ENCODE assay signal across 29 mouse cellular contexts in the genomic region with DNA sequence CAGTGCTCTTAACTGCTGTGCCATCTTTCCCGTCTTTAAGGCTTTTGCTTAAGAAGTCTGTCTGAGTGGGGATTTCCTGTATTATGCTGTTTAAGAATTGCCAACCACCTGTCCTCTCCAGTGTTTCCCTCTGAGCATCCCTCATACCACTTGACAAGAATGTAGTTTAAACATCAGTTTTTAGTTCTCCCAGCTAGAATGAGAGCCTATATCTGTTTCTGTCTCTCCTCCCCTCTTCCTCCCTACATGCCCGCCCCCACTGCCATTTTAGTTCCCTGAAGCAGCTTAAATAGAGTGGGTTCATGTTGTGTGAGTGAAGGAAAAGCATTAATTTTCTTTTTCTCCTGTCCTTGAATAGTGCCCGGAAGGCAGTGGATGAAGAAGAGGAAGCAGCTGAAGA.
"Had no signal": no experiment of that assay in that cellular context is flagged by ENCODE, and none has a peak within 500 bp of the region (broad histone marks: within the 10 kb centered on the region; RNA-seq: fewer than 3 reads in every experiment).

No protein-coding gene starts in this region.

- ATAC-seq: liver, embryonic 12.5 days; liver, postnatal 0 days; lung, postnatal 0 days; midbrain, embryonic 13.5 days; midbrain, embryonic 15.5 days; midbrain, embryonic 16.5 days had no signal

- H3K4me1 ChIP-seq: limb, embryonic 10.5 days; limb, embryonic 12.5 days; limb, embryonic 13.5 days; limb, embryonic 15.5 days; liver, embryonic 12.5 days; liver, embryonic 13.5 days; liver, embryonic 15.5 days; lung, embryonic 15.5 days; megakaryocyte, embryonic 14.5 days; midbrain, embryonic 10.5 days; midbrain, embryonic 12.5 days; midbrain, embryonic 13.5 days; midbrain, embryonic 15.5 days had no signal

- DNase-seq: left cerebral cortex, postnatal 4 days; liver; liver, embryonic 13.5 days; liver, postnatal 0 days; lung, adult 2 months; lung, embryonic 14.5 days; lung, postnatal 10 days; lung, postnatal 14 days; lung, postnatal 36 days; lung, postnatal 4 days; midbrain, embryonic 14.5 days had no signal

- H3K4me3 ChIP-seq: left cerebral cortex, adult 2 months; limb, embryonic 10.5 days; limb, embryonic 12.5 days; limb, embryonic 13.5 days; limb, embryonic 15.5 days; liver, embryonic 12.5 days; liver, embryonic 13.5 days; liver, embryonic 15.5 days; lung, embryonic 15.5 days; megakaryocyte, embryonic 14.5 days; midbrain, embryonic 10.5 days; midbrain, embryonic 12.5 days; midbrain, embryonic 13.5 days; midbrain, embryonic 15.5 days; myocyte had no signal

- H3K27ac ChIP-seq: left cerebral cortex, adult 2 months; limb, embryonic 10.5 days; limb, embryonic 12.5 days; limb, embryonic 13.5 days; limb, embryonic 15.5 days; liver, embryonic 12.5 days; liver, embryonic 13.5 days; liver, embryonic 14.5 days; liver, embryonic 15.5 days; lung, embryonic 15.5 days; macrophage; midbrain, embryonic 10.5 days; midbrain, embryonic 12.5 days; midbrain, embryonic 13.5 days; midbrain, embryonic 15.5 days had no signal
